Mouse (Mus musculus): ENCODE results near the gene Tax1bp1.

- no peak for TF ChIP-seq CTCF (IDR thresholded peaks at IDR 0.05; ENCODE audit: low read depth, low read length)
- no peak for TF ChIP-seq GATA2 (IDR thresholded peaks at IDR 0.05; ENCODE audit: borderline replicate concordance, low read depth, low read length)
- no peak for TF ChIP-seq GATA1 (IDR thresholded peaks at IDR 0.05; ENCODE audit: borderline replicate concordance, low read length)
These were observed 77.3 kb downstream of the Tax1bp1 start for GRCm38 (mm10) chr6:52790781-52791180.

All from G1E (cell line).